Mouse (Mus musculus) MN1 (cell line): Measurements from ENCODE around the gene Ssc4d.

Experiments
- DNase-seq: peaks from one replicate; pipeline ENCODE4 v3.0.0-alpha.2; 2016; ENCODE audit warnings: low spot score

Ssc4d gene

GRCm38 (mm10) chr5:135975893-135976668 is 1.8 kb upstream of the Ssc4d start:
- no peak for DNase-seq

GRCm38 (mm10) chr5:135971876-135972275 is 2.5 kb downstream of the Ssc4d start:
- no peak for DNase-seq

- DNase-seq: no peak
Measured at GRCm38 (mm10) chr5:135970247-135970646, 4.1 kb downstream of the Ssc4d start.

- peak; percentile 64 for DNase-seq
Measured at GRCm38 (mm10) chr5:135968781-135969180, 5.5 kb downstream of the Ssc4d start.

- peak; percentile 43 for DNase-seq
Measured at GRCm38 (mm10) chr5:135966866-135967265, 7.5 kb downstream of the Ssc4d start.

- DNase-seq: peak; percentile 76
Measured at GRCm38 (mm10) chr5:135965501-135965930, 8.8 kb downstream of the Ssc4d start.

- no peak for DNase-seq
Measured at GRCm38 (mm10) chr5:135963280-135963627, 11.1 kb downstream of the Ssc4d start.

GRCm38 (mm10) chr5:135962492-135963279 is 11.6 kb downstream of the Ssc4d start:
- DNase-seq: peak; percentile 100

GRCm38 (mm10) chr5:135962125-135962491 is 12.2 kb downstream of the Ssc4d start:
- no peak for DNase-seq

GRCm38 (mm10) chr5:135960909-135961635 is 13.3 kb downstream of the Ssc4d start:
- DNase-seq: no peak

- peak; percentile 81 for DNase-seq
Measured at GRCm38 (mm10) chr5:135959911-135960310, 14.4 kb downstream of the Ssc4d start.

GRCm38 (mm10) chr5:135958367-135958766 is 16.0 kb downstream of the Ssc4d start:
- no peak for DNase-seq

- no peak for DNase-seq
Measured at GRCm38 (mm10) chr5:135957207-135957974, 16.9 kb downstream of the Ssc4d start.

- no peak for DNase-seq
Measured at GRCm38 (mm10) chr5:135956300-135957206, 17.8 kb downstream of the Ssc4d start.

GRCm38 (mm10) chr5:135952830-135953229 is 21.5 kb downstream of the Ssc4d start:
- no peak for DNase-seq

- no peak for DNase-seq
Measured at GRCm38 (mm10) chr5:135951660-135952059, 22.7 kb downstream of the Ssc4d start.

- DNase-seq: peak; percentile 70
Measured at GRCm38 (mm10) chr5:135950710-135951412, 23.5 kb downstream of the Ssc4d start.

GRCm38 (mm10) chr5:135946621-135947020 is 27.7 kb downstream of the Ssc4d start:
- no peak for DNase-seq

GRCm38 (mm10) chr5:135945916-135946408 is 28.4 kb downstream of the Ssc4d start:
- peak; percentile 87 for DNase-seq

GRCm38 (mm10) chr5:135942710-135943109 is 31.6 kb downstream of the Ssc4d start:
- no peak for DNase-seq
